Mouse (Mus musculus): ENCODE data around the gene ccdc198.
"Not testable (repeated sequence)": the region's sequence is repeated elsewhere in the genome, so short reads cannot be mapped to it uniquely, and the experiment has no call there.

ccdc198 gene

DNA sequence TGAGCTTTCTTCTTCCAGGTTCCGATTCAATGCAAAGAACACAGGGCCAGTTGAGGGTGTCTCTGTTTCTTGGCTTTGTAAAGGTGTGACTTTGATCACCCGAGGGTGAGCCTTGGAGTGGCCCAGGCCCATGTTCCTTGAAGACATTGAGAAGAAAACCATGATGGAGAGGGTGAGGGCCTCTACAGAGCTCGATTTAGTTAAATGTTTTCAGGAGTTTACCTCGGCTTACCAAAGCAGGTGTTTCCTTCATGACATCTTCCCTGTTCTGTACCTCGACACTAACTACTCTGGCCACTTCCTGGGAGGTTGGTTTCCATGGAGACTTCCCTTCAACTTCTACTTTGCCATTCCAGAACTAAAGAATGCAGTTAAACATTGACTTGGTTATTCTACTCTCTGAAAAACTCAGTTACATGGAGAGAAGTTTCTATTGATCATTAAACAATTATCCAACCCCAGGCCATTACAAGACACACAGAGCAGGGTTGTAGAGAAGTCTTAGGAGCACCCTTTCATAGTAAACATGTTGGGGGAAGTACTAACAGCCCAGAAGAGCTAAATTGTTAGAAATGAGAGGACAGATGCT lies at the start of gene ccdc198:
Gene ccdc198 (minus strand): TSS at position 349 of the 589 bp plus-strand sequence.
- no peak for DNase-seq (ENCODE audit: low read depth)

DNA sequence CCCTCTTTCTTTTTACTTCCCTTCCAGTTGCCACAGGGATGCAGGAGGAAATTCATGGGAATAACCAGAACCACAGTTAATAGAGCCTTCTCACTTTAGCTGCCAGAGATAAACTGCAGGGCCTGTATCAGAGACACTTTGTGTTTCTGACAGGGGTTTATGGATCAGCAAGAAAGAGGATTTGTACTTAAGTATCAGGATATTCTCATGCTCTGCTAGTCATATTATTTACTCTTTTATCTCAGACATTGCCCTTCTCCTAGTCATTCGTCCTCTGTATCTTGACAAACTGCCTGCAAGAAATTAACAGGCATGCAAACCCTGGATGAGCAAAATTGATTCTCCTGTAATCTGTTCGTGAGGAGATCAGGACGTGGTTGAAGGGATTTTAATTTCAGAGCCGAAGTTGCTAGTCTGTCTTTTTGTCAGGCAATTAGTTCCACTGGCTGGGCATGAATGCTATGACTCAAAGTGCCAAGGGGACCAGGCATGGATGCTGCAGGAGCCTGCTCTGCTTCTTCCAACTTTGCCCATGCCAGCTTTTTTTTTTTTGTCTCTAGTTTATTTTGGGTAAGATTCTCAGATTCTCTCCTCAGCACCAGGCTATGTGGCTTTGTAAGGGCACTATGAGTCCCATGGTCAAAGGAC lies 48.7 kb upstream of the ccdc198 start:
- DNase-seq (ENCODE audit: low read depth) = no peak

DNA sequence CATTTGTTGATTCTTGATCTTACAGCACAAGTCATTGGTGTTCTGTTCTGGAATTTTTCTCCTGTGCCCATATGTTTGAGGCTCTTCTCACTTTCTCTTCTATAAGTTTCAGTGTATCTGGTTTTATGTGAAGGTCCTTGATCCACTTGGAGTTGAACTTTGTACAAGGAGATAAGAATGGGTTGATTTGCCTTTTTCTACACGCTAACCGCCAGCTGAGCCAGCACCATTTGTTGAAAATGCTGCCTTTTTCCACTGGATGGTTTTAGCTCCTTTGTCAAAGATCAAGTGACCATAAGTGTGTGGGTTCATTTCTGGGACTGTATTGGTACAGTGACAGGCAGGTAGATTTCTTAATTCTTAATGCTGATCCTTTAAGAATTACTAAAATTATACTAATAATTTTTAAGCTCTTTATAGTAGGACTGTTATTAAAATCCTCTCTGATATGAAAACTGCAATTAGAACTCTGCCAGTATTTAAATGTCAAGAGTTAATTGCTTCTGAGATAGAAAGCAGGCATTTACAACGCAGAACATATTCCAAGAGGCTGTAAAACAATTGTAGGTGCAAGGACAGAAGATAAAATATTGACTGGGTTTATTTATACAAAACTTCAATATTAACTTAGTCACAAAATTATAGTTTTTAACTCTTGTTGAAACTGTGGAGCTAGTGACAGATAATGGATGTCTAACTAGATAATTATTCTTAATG lies 44.9 kb upstream of the ccdc198 start:
- DNase-seq (ENCODE audit: low read depth) = no peak

DNA sequence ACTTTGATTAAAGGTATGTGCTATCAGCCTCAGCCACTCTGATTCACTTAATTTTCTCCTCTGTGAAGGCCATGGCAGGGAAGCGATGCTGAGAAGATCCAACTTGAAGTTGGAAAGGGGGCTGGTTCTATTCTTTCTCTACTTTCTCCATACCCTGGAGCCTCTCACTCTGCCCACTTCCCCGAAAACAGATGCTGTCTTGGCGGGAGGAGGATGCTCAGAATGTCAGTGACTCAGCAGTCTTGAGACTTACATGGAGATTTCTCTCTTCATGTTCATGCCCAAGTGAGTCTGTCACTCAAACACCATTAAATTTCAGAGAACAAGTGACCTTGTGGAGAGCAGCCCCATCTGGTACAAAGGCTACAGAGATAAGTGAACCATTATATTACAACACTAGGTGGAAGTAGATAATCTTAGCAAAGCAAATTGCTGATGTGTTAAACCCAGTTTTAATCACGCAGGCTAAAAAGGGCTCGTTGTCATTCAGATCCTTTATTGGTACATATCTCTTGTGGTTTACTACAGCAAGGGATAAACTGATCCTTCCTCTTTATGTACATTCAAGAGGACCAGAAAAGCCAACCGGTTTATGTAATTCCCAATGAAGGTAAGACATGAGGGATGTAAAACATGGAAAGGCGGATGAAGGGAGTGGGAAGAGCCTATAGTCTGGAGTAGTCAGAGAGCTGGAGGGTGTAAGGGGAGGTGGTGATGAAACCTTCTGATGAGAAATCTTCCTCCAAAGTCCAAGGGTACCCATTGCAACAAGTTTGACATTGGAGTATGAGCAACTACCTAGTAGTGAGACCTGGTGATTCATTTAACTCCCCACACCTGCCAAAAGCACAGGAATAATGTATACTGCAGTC lies 38.7 kb upstream of the ccdc198 start:
- DNase-seq (ENCODE audit: low read depth) = no peak

DNA sequence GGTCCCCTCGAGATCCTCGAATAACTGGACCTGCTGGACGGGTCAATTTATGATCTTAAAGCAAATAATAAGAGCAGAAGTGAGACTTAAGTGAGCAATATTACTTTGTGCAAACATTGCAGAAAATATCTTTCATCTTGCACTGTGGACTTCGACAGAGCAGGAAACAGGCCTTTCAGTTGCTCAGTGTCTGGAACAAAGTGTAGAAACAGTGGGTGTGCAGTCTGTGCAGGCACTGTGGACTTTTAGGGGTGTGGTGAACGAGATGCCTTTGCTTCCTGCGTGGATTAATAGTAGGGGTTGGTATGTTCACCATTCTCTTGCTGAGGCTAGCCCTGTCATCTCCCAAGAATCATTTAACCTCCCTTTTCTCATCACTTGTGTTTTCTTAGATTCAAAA lies 33.6 kb upstream of the ccdc198 start:
- no peak for DNase-seq (ENCODE audit: low read depth)

DNA sequence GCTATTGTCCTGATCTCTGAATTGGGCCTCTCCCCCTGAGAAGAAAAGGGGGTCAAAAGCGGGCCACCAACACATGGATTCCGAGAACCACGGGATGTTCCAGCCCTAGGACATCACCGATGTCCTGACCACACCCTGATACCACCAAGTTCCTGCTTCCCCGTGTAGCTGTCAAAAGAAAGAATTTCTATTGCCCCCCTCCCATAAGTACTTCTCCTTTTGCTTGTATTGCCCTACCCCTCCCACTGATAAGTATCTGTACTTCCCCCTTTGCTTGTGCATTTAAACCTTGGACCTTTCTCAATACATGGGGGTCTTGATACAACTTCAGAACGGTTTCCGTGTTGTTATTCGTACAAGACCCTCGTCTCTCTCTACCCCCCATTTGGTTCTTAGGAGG lies 33.2 kb upstream of the ccdc198 start:
- DNase-seq (ENCODE audit: low read depth) = not testable (repeated sequence)

DNA sequence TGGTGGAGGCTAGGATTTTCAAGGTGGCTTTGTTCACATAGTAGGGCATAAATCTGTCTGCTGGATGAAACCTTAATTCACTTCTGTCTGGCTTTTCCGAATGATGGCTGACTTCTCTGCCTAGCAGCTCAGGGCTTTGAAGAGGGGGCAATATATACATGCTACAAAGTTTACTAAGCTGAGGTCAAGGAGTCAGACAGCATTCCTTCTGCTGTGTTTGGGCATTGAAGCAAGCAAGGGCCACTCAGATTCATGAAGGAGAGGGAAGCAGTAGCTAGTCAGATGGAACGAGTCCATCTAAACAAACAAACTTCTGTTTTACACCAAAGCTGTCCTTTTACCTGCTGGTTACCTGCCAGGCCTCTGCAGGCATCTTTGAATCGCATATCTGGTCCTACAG lies 32.4 kb upstream of the ccdc198 start:
- no peak for DNase-seq (ENCODE audit: low read depth)

DNA sequence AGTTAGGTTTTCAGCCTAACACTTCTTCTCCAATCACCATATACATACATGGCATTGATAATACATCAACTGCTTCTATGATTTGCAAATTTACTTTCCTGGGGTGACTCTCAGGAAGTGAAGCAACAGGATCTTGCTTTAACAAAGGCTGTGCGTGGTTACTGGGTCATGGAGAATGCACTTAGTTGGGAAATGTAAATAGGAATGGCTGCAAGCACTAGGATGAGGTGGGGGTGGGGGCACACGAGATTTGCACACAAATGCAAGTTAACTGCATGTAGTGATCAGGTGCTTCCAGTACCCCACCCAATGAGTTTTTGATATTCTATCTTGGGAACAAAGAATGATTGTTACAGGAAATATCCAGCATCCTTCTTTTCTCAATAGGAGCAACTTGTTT lies 30.1 kb upstream of the ccdc198 start:
- DNase-seq (ENCODE audit: low read depth) = no peak

DNA sequence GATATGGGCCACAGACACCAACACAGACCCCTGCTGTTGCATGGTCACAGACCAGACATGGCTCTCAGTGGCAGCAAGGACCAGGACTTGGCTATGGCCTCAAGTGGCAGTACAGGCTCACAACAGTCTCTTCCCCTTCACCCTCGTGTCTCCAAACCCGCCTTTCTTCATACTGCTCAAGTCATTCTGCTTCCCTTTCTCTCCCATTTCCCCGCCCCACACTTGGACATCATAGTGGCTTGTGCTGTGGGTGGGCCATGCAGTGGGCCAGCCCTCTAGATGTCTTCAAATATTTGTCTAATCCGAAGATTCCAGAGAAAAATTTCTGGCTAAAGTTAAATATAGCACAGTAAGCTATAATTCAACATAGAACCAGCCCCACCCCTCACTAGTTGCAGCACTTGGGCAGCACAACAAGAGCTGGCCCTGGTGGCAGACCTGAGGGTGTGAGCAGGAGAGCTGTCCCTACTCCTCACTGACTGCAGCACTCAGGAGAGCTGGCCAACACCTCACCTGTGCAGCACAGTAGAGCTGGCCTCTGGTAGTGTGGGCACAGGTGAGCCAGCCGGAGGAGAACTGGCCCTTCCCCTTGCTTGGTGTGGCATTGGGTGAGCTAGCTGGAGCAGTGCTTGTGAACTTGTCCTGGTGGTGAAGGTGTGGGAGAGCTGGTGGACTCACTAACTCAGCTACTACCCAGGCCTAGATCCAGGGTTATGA lies 20.2 kb upstream of the ccdc198 start:
- DNase-seq (ENCODE audit: low read depth) = no peak

DNA sequence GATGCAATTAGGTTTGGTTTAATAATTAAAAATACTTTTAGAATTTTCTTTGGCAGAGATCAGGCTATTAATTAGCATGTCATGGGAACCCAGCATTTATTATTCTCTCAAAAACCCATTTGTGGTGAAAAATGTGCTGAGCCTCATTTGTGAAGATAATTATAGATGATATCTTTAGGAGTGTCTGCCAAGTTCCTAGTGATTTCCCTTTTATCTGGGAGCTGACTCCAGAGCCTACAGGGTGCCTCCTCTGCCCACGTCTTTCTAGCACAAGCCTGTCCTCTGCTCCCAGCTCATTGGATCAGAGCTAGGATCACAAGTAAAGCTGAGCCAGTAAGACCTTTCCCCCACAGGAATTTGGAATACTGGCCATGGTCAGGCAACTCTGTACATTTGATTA lies 3.8 kb downstream of the ccdc198 start:
- no peak for DNase-seq (ENCODE audit: low read depth)

DNA sequence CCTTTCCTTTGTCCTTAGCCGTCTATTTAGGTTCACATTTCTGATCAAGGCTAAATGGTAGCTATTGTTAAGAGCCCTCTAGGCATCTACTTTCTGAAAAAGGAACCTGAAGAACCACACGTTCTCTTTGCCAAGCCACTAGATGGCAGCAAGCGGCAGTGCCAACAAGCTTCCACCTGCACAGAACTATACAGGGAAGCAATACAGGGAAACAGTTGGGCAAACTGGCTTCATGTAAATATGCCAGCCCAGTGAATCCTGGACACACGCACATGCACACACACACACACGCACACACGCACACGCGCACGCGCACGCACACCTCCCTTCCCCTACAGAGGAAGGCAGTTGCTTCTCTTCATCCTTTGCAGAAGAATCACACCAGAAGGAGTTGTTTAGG lies 7.1 kb downstream of the ccdc198 start:
- DNase-seq (ENCODE audit: low read depth) = peak; percentile 13

DNA sequence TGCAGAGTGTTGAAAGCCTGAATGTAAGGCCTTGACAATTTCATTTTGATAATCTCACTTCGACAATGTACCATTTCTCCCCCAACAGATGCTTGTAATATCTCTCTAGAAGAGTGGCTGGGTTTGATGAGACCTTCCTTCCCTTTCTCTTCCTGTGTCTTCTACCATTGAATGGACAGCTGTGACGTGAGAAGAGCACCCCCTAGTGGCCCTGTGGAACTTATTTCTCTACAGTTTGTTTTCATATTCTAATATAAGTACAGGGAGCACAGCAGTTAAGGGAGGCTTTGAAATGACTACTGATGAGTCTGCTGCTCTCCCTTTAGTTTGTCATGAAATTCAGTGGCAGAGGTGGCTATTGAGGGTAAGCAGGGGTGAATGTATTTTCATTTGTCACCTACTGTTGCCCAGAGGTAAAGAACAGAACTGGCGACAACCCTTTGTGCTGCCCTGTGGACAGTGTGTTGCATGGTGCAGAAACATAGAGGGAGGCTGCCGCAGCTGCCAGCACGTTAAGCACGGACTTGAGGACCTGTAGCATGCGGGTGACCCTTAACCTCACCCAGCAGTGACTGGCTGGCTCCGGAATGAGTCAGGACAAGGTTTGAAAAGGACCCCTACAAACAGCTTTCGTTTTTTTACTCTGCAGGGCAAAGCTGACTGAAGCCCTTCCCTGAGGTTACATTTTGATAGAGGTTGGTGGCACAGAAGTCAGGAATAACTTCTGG lies 10.3 kb downstream of the ccdc198 start:
- peak; percentile 40 for DNase-seq (ENCODE audit: low read depth)

DNA sequence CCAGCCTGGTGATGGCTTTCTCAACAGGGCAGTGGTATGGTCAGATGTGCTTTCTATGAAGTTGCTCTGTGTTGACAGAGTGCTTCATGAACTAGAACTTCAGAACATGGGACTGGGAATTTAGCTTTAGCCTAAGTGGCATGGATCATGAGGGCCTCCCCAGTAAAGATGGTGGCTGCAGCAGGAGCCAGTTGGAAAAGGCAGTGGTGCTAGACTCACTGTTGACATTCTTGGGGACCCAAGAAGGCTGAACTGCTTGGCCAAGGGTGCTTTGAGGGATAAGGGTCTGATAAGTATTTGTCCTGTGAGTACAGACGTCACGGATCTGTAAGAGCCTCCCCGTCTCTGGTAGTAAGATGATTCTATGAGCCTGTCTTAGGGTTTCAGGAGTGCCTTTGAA lies 13.4 kb downstream of the ccdc198 start:
- DNase-seq (ENCODE audit: low read depth) = no peak

DNA sequence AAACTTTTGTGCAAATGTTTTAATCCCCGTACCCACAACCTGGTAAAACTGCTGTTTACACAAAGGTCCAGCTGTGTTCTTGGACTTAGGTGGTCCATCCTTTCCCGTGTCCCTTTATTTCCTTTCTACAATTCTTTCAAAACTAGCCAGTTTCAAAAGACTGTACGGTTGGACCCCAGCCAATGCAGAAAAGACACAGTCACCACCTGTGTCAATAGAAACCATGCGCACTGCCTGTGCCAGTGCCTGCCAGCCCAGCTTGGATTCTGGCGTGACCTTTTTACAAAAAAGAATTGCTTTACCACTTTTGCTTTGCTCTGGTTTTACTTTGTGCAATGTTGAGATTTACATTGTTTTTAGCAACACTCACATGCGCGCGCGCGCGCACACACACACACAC lies 18.3 kb downstream of the ccdc198 start:
- no peak for DNase-seq (ENCODE audit: low read depth)

DNA sequence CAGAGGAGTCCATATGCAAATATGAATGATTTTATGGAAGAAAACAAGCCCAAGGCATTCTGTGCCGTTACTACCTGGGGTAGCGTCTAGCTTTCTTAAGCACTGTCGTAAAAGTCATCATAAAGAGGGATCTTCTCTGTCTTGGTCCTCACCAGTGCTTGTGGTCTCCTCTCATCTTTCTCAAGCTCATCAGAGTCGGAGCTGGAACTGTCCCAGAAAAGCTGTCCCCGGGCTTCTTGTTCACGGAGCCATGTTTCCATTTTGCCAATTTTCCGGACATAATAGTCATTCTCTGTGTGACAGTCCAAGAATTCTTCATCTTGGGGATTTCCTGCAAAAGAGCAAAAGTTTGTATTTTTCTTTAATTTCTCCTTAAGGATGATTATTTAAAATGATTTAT lies 18.8 kb downstream of the ccdc198 start:
- no peak for DNase-seq (ENCODE audit: low read depth)

DNA sequence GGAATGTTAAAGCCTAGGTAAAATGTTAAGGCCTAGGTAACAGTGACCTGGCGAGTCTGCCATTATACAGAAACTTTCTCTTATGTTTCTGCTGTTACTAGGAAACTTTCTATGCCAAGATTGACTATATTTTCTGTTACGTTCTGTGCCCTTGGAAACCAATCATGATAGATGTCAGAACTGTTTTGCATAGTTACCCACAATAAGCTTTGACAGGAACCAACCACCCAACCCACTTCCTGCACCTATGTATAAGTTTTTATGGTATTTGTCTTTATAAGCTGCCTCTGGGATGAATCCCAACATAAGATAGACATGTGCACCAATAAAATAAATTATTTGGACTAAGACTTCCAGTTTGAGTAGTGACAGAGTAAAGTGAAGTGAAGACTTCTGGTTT lies 23.5 kb downstream of the ccdc198 start:
- no peak for DNase-seq (ENCODE audit: low read depth)

DNA sequence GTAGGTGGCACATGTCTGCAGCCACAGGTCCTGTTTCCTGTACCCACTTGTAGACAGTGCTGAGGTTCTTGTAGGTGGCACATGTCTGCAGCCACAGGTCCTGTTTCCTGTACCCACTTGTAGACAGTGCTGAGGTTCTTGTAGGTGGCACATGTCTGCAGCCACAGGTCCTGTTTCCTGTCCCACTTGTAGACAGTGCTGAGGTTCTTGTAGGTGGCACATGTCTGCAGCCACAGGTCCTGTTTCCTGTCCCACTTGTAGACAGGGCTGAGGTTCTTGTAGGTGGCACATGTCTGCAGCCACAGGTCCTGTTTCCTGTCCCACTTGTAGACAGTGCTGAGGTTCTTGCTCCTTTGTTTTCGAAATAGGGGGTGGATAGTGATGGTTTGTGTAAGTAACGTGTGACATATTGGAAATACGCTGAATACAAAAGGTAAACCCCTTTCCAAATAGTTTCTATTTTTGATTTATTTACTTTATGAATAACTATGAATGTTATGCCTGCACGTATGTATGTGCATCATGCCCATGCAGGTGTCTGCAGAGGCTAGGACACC lies 25.7 kb downstream of the ccdc198 start:
- not testable (repeated sequence) for DNase-seq (ENCODE audit: low read depth)

DNA sequence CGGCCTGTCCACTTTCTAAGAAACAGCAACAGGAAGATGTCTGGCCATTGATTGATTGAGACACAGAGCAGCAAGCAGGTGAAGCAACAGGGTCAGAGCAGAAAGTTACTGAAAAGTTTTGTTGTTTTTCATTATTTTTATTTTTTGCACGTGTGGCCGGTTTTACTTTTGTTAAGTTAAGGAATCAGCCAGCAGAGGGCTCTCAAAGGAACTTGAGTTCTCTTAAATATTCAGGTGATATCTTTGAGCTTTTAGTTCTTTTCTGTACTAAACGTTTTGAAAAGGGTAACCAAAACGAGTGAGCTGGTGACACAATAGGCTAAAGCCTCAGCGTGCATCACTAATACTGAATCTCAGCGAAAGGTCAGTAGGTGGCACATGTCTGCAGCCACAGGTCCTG lies 26.6 kb downstream of the ccdc198 start:
- no peak for DNase-seq (ENCODE audit: low read depth)

DNA sequence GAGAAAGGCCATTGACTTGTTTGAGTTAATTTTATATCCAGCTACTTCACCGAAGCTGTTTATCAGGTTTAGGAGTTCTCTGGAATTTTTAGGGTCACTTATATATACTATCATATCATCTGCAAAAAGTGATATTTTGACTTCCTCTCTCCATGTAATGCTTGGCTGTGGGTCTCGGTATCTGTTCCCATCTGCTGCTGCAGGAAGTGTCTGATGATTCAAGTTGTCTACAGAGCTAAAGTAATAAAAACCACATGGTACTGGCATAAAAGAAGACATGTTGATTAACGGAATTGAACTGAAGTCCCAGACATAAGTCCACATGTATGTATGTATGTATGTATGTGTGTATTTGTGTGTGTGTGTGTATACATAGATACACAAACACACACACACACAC lies 35.1 kb downstream of the ccdc198 start:
- DNase-seq (ENCODE audit: low read depth) = not testable (repeated sequence)

DNA sequence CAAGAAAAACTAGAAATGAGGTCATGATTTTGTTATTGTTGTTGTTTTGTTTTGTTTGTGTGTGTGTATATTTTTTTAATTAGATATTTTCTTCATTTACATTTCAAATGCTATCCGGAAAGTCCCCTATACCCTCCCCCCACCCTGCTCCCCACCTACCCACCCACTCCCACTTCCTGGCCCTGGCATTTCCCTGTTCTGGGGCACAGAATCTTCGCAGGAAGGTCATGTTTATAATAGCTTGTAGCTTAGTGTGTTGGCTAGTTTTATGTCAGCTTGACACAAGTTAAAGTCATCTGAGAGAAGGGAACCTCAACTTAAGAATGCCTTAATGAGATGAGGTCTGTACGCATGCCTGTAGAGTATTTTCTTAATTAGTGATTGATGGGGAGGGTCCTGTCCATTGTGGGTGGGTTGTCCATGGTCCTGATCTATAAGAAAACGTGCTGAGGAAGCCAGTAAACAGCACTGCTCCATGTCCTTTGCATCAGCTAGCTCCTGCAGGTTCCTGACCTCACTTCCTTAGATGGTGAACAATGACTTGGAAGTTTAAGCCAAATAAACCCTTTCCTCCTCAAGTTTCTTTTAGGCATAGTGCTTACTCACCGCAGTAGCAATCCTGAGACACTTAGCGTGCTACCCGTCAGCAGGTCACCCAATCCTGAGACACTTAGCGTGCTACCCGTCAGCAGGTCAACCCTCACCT lies 44.0 kb downstream of the ccdc198 start:
- no peak for DNase-seq (ENCODE audit: low read depth)

All from c-Kit-positive CD71-negative TER-119-negative erythroid progenitor cells, embryonic 14.5 days (primary cell).